ENCODE assay signal across 8 mouse cellular contexts in the genomic region with DNA sequence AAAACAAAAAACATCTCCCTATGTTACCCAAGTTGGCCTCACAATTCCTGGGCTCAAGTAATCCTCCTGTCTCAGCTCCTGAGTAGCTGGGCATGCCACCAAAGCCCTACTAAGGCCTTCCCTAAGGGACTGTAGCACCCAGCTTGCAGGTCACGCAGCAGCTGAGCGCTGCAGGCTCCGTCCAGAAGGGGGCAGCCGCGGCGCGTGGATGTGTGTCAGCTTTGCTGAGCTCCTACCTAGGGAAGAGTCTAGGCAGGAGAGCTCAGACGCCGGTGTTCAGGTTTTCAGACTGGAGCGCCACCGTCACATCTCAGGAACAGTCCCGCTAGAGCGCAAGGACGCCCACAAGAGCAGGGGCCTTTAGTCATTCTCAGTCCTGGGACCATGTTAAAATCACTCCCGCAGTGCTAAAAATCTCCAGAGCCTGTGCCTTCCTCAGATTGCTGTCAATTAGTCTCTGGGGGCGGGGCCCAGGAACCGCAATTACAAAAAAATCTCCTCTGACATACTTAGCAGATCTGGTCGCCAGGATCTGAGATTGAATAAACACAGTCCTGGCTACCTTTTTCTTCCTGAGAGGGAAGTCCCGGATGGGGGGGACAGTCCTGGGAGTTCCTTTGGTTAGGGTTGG. TPM values are rescaled to one million over a fixed set of nuclear protein-coding genes. Genes with fewer than 3 reads are reported as not detected.
DNase-seq lines count a peak whose midpoint lies in the region; ATAC-seq lines count a peak whose summit lies in the region.

No protein-coding gene starts in this region.

- H3K4me1 ChIP-seq in intestine, embryonic 16.5 days (ENCODE audit: control insufficient read depth, insufficient read depth, low read length), result peaks cover 2% of the 10 kb centered on the region; the same call in 1 of the 2 replicates
- H3K4me1 ChIP-seq in midbrain, embryonic 12.5 days, result peaks cover 15% of the 10 kb centered on the region

- 6% methylated on average over 19 of the region's 19 CpGs for WGBS in intestine, embryonic 16.5 days
- 8% methylated on average over 19 of the region's 19 CpGs for WGBS in midbrain, embryonic 12.5 days

- intact Hi-C loops in gastrocnemius, postnatal 36 days (cut with DNase I), result loop anchor here (5.0 kb wide), 1 partner anchor 802 kb away; no protein-coding TSS in a partner anchor
- intact Hi-C loops in left cerebral cortex, postnatal 14 days (cut with DNase I), result loop anchor here (5.0 kb wide), 1 partner anchor 782 kb away; no protein-coding TSS in a partner anchor

- H3K36me3 ChIP-seq in intestine, embryonic 16.5 days (ENCODE audit: control insufficient read depth, insufficient read depth, low read length), result no peaks in the 10 kb centered on the region
- H3K36me3 ChIP-seq in midbrain, embryonic 12.5 days, result no peaks in the 10 kb centered on the region

- H3K9ac ChIP-seq in intestine, embryonic 16.5 days (ENCODE audit: low read depth, low read length), result 0 out of 2 replicates have a peak overlapping the region, but pooled peaks have one; percentile 30
- H3K9ac ChIP-seq in midbrain, embryonic 12.5 days (replicated peaks), result no peak overlapping the region

- H3K9me3 ChIP-seq in intestine, embryonic 16.5 days (ENCODE audit: control insufficient read depth, low read length), result no peaks in the 10 kb centered on the region
- no peaks in the 10 kb centered on the region for H3K9me3 ChIP-seq in midbrain, embryonic 12.5 days

- H3K4me2 ChIP-seq in intestine, embryonic 16.5 days (ENCODE audit: low read depth, low read length), result peak overlapping the region; percentile 46
- peak overlapping the region; percentile 36 for H3K4me2 ChIP-seq in midbrain, embryonic 12.5 days (replicated peaks)

- H3K4me3 ChIP-seq in intestine, embryonic 16.5 days (ENCODE audit: low read length), result no peak overlapping the region
- H3K4me3 ChIP-seq in midbrain, embryonic 12.5 days, result no peak overlapping the region

- H3K27me3 ChIP-seq in intestine, embryonic 16.5 days (replicated peaks; ENCODE audit: control insufficient read depth, insufficient read depth, low read length), result no peaks in the 10 kb centered on the region
- H3K27me3 ChIP-seq in midbrain, embryonic 12.5 days, result peaks cover 42% of the 10 kb centered on the region

- DNase-seq in adrenal gland, adult 2 months, result peak; percentile 91
- DNase-seq in embryo, embryonic 10.5 days (ENCODE audit: low spot score), result peak; percentile 88
- DNase-seq in gastrocnemius, postnatal 36 days, result peak; percentile 74 to 77
- peak; percentile 92 to 94 for DNase-seq in left cerebral cortex, postnatal 14 days (ENCODE audit: low spot score in 2 of 2)
- peak; percentile 95 for DNase-seq in right cerebral cortex, postnatal 4 days
- peak; percentile 73 to 86 for DNase-seq in urinary bladder, postnatal 4 days (ENCODE audit: low spot score in 2 of 2)

- ATAC-seq in intestine, embryonic 16.5 days, result peak; percentile 76; the same call in 1 of the 2 replicates
- ATAC-seq in midbrain, embryonic 12.5 days (ENCODE audit: low FRiP score, low read depth), result 0 out of 2 replicates have a peak, but pooled peaks have one; percentile 23

- no peak overlapping the region for H3K27ac ChIP-seq in intestine, embryonic 16.5 days (ENCODE audit: low read length)
- no peak overlapping the region for H3K27ac ChIP-seq in midbrain, embryonic 12.5 days (replicated peaks)

RNA-seq across cellular contexts. Expression of a gene that starts 32.8 kb away (rescaled TPM):
- 1 to 10 TPM; 6.0 to 7.0 TPM for total RNA-seq in adrenal gland, adult 2 months (2021)
- 7.8 and 8.9 TPM in 2 replicates for polyA plus RNA-seq in adrenal gland, adult 2 months (2012; rRNA removed)
- 1 to 10 TPM; 1.9 to 3.0 TPM for total RNA-seq in gastrocnemius, postnatal 36 days (2021)
- polyA plus RNA-seq in intestine, embryonic 16.5 days (2015; fragmentation: Nextera tagmentation; extraction: Ambion mirVana), result 1.4 and 1.5 TPM in 2 replicates
- total RNA-seq in left cerebral cortex, postnatal 14 days (2021), result 1 to 10 TPM in 1 of 2 experiments, under 1 TPM in 1; 0.51 to 1.2 TPM
- polyA plus RNA-seq in midbrain, embryonic 12.5 days (2016; fragmentation: Nextera tagmentation; extraction: Ambion mirVana), result 0.34 and 0.36 TPM in 2 replicates
